Mouse (Mus musculus) olfactory bulb, adult 2 months (tissue): ENCODE measurements around the gene Pdzd2. TPM values are rescaled to one million over a fixed set of nuclear protein-coding genes. Genes with fewer than 3 reads are reported as not detected.

Experiments
- H3K27ac ChIP-seq: fragments of 200-500 bp; 2 replicates; pipeline ENCODE4 v1.5.1; 2012; ENCODE audit warnings: low read depth, low read length; ENCODE audit not compliant: insufficient read depth
- H3K4me1 ChIP-seq: fragments of 200-500 bp; 2 replicates; pipeline ENCODE4 v1.6.1; 2012; ENCODE audit warnings: low read length; ENCODE audit not compliant: control insufficient read depth, insufficient read depth
- H3K4me3 ChIP-seq: fragments of 200-500 bp; 2 replicates; pipeline ENCODE4 v1.5.1; 2012; ENCODE audit warnings: mild to moderate bottlenecking, low read depth, low read length, moderate library complexity; ENCODE audit not compliant: insufficient read depth
- CTCF ChIP-seq: fragments of 200-500 bp; IDR thresholded peaks from 2 replicates; pipeline ENCODE4 v1.5.1; 2012; ENCODE audit warnings: low read depth, mild to moderate bottlenecking, low read length, moderate library complexity; ENCODE audit not compliant: insufficient read depth
- POLR2A ChIP-seq: fragments of 200-500 bp; IDR thresholded peaks from 2 replicates; pipeline ENCODE4 v1.6.1; 2012; ENCODE audit warnings: mild to moderate bottlenecking, low read depth, low read length, moderate library complexity; ENCODE audit not compliant: insufficient read depth
- WGBS: fragments of 180-500 bp; shearing (Covaris S2); methylation state at CpG from one replicate; pipeline ENCODE4 v1.1.7; 2018; 5-methylcytosine and 5-hydroxymethylcytosine counted together
- polyA plus RNA-seq: library from polyadenylated mRNA; stranded (reverse); fragments of >200 nt; gene quantifications from 2 replicates; pipeline ENCODE4 v1.2.4, GENCODE M21; 2012; ENCODE audit warnings: low replicate concordance; ENCODE audit not compliant: missing spikeins, insufficient read depth, insufficient read length

Pdzd2 gene
- polyA plus RNA-seq, 1 experiment = not detected

DNA sequence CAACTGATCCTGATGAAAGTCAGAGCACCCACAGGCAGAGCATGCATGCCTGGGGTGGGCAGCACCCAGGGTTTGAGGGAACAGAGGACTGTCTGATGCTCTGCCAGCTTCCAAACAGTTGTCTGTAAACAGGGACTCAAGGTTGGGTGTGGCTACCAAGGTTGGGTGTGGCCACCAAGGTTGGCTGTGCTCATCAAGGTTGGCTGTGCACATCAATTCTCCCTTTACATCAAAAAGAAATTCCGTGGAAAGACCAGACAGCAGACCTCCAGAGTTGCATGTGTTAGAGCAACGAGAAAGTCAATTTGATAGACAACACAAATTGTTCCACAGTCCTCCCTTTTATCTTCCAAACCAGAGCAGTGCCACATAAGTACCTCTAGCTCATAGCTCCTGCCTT lies 26.5 kb downstream of the Pdzd2 start:
- no peak for TF ChIP-seq CTCF
- no peak for TF ChIP-seq POLR2A
- H3K27ac ChIP-seq = no peak overlapping the region
- H3K4me1 ChIP-seq = peaks cover 6% of the 10 kb centered on the region; the same call in 1 of the 2 replicates
- 77% methylated on average over 2 of the region's 2 CpGs for WGBS
- no peak overlapping the region for H3K4me3 ChIP-seq

DNA sequence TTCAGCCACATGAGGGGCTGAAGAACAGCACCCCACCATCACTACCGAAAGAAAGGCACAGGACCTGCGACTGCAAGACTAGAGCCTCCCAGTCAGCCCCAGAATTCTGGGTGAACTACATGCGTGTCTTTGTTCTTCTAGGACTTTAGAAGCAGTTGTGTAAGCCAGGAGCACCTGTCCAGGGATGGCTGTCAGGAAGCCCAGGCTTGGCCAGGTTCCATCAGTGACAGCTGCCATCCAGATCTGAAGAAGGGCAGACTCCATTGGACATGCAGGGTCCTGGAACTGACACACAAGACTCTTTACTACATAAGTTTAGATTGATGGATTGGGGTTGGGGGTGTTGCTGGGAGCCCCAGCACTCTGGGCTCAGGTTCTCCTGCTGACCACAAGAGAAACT lies 29.7 kb downstream of the Pdzd2 start:
- TF ChIP-seq CTCF (no peak), POLR2A (no peak)
- H3K4me3 ChIP-seq = no peak overlapping the region
- peaks cover 6% of the 10 kb centered on the region for H3K4me1 ChIP-seq
- H3K27ac ChIP-seq = no peak overlapping the region
- WGBS = 94% methylated on average over 3 of the region's 3 CpGs

DNA sequence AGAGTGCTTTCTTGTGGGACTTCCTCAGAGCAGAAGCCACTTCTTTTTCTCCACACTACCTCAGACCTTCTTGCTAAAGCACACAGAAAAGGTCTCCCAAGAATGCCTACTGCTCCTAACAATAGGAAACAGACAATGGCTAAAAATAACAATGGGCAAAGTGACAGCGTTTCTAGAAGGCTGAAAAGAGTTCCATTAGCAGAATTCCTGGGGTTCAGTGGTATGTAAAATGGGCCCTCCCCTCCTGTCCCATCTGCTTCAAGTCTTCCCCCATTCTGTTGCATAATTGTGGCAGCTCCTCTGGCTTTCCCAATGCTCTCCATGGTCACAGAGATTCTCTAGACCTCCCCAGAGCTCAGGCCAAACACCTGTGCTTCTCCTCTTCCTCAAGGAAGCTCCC lies 31.4 kb downstream of the Pdzd2 start:
- no peak overlapping the region; the same call in 1 of the 2 replicates for H3K27ac ChIP-seq
- H3K4me1 ChIP-seq = peaks cover 8% of the 10 kb centered on the region
- TF ChIP-seq CTCF (no peak), POLR2A (no peak)
- no peak overlapping the region for H3K4me3 ChIP-seq
- 12% methylated on average over 1 of the region's 1 CpGs for WGBS

- H3K27ac ChIP-seq = no peak overlapping the region
- WGBS = 93% methylated on average over 3 of the region's 3 CpGs
- TF ChIP-seq POLR2A (no peak), CTCF (no peak)
- H3K4me3 ChIP-seq = no peak overlapping the region
- peaks cover 12% of the 10 kb centered on the region for H3K4me1 ChIP-seq
These were observed 32.8 kb downstream of the Pdzd2 start for GRCm38 (mm10) chr15:12706902-12707301.

GRCm38 (mm10) chr15:12700367-12700766 lies 39.4 kb downstream of the Pdzd2 start:
- no peak overlapping the region for H3K27ac ChIP-seq
- H3K4me3 ChIP-seq = no peak overlapping the region
- TF ChIP-seq POLR2A = no peak
- H3K4me1 ChIP-seq = peaks cover 15% of the 10 kb centered on the region
- 52% methylated on average over 9 of the region's 9 CpGs for WGBS

DNA sequence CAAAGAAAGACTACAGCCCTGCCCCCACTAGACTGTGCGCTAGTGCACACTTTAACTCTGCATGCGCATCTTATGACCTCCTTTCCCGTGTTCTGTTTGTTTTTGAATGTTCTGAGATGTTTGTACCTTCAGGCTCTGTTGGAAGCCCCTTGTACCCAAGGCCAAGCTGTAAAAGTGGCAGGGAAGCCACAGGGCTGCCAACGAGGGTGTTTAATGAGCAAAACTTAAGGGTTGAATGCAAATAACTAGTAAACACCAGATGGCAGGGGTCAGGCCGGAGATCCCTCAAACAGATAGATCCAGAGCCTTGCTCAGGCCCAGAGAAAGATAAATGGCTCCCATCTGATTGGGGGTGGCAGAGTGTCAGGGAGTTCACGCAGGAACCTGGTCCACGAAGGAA lies 42.0 kb downstream of the Pdzd2 start:
- 79% methylated on average over 7 of the region's 7 CpGs for WGBS
- H3K4me3 ChIP-seq = no peak overlapping the region
- TF ChIP-seq POLR2A (no peak), CTCF (no peak)

DNA sequence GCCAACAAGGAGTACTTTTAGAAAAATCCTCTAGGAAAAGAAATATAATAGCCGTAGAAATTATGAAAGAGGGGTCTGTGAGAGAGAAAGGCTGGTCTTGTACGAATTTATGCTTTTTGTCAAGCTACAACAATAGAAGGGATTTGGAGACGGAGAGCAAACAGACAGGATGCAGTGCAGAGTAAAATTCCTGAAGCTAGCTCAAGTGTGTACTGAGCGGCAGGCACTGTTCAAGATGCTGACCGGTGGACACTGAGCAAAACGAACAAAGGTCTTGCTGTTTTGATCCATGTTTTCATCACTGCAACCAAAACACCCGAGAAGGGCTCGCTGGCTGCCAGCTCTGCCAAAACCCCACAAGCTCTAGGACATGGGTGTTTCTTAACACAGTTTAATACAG lies 42.8 kb downstream of the Pdzd2 start:
- Histone ChIP-seq H3K27ac (no peak overlapping the region), H3K4me3 (no peak overlapping the region)
- 57% methylated on average over 8 of the region's 8 CpGs for WGBS

More for the DNA sequence above, 42.0 kb downstream of the Pdzd2 start:
- H3K27ac ChIP-seq = no peak overlapping the region
- peaks cover 11% of the 10 kb centered on the region for H3K4me1 ChIP-seq

DNA sequence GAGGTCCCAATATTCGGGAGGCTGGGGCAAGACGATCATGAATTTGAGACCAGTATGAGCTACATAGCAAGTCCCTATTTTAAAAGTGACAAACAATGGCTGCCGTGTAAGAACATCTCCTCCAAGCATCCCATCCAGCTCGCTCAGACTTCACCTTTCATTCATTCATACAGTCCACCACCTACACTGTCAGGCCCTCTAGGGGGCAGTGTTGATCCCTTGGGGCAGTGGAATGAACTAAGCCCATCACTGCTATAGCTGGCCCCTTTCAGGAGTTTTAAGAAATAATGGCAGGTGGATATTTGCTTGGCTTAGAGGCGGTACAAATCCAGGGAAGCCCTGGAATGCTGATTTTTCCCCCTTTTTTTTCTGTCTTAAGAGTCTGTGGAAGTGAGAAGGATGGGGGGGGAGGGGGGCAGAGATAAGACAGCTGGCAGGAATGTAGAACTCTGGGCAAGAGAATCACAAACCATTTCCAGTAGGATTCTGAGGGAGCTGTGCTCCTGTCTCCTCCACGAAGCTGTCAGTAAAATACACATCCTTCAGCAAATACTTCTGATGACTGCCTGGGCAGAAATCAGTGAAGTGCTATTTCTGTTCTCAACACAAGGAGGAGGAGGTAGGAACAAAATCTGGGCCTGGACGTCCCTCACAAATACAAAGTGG lies 49.9 kb downstream of the Pdzd2 start:
- no peak for TF ChIP-seq POLR2A
- TF ChIP-seq CTCF = no peak
- no peak overlapping the region for H3K27ac ChIP-seq

More for the DNA sequence above, 42.8 kb downstream of the Pdzd2 start:
- H3K4me1 ChIP-seq = peaks cover 8% of the 10 kb centered on the region
- TF ChIP-seq POLR2A = no peak
- no peak for TF ChIP-seq CTCF

GRCm38 (mm10) chr15:12682549-12682948 lies 57.2 kb downstream of the Pdzd2 start:
- 18% methylated on average over 9 of the region's 9 CpGs for WGBS
- H3K4me1 ChIP-seq = peaks cover 14% of the 10 kb centered on the region
- TF ChIP-seq POLR2A = no peak
- no peak for TF ChIP-seq CTCF
- no peak overlapping the region for H3K4me3 ChIP-seq
- peak overlapping the region; percentile 73 for H3K27ac ChIP-seq

More for the DNA sequence above, 49.9 kb downstream of the Pdzd2 start:
- WGBS = 86% methylated on average over 7 of the region's 7 CpGs
- Histone ChIP-seq H3K4me1 (no peaks in the 10 kb centered on the region; the same call in 1 of the 2 replicates), H3K4me3 (no peak overlapping the region)
